Mouse (Mus musculus): ENCODE results near the gene Ecm1. TPM values are rescaled to one million over a fixed set of nuclear protein-coding genes. Genes with fewer than 3 reads are reported as not detected.

Gene Ecm1
- polyA plus RNA-seq, 1 experiment from 2014 or later, result 23.8 TPM

GRCm38 (mm10) chr3:95709967-95710366 is 29.4 kb downstream of the Ecm1 start:
- Histone ChIP-seq H3K36me3 (ENCODE audit: control insufficient read depth, insufficient read depth, low read length) (no peaks in the 10 kb centered on the region), H3K4me2 (ENCODE audit: low read depth, low read length) (no peak overlapping the region), H3K4me3 (ENCODE audit: low read length) (no peak overlapping the region), H3K9ac (ENCODE audit: low read length) (no peak overlapping the region), H3K4me1 (replicated peaks; ENCODE audit: control insufficient read depth, insufficient read depth, low read length) (no peaks in the 10 kb centered on the region), H3K9me3 (ENCODE audit: control insufficient read depth, low read length) (peaks cover 3% of the 10 kb centered on the region; the same call in 1 of the 2 replicates), H3K27ac (ENCODE audit: low read length) (no peak overlapping the region), H3K27me3 (ENCODE audit: control insufficient read depth, insufficient read depth, low read depth, low read length) (no peaks in the 10 kb centered on the region)
- no peak for ATAC-seq (ENCODE audit: low read depth)

GRCm38 (mm10) chr3:95709044-95709443 is 30.3 kb downstream of the Ecm1 start:
- 94% methylated on average over 4 of the region's 4 CpGs for WGBS

GRCm38 (mm10) chr3:95707497-95707896 is 31.9 kb downstream of the Ecm1 start:
- Histone ChIP-seq H3K4me3 (ENCODE audit: low read length) (no peak overlapping the region), H3K4me2 (ENCODE audit: low read depth, low read length) (no peak overlapping the region), H3K27ac (ENCODE audit: low read length) (no peak overlapping the region), H3K36me3 (ENCODE audit: control insufficient read depth, insufficient read depth, low read length) (no peaks in the 10 kb centered on the region), H3K4me1 (replicated peaks; ENCODE audit: control insufficient read depth, insufficient read depth, low read length) (peaks cover under 1% of the 10 kb centered on the region; the same call in 1 of the 2 replicates), H3K9ac (ENCODE audit: low read length) (no peak overlapping the region), H3K27me3 (ENCODE audit: control insufficient read depth, insufficient read depth, low read depth, low read length) (no peaks in the 10 kb centered on the region), H3K9me3 (ENCODE audit: control insufficient read depth, low read length) (no peaks in the 10 kb centered on the region)
- WGBS, result 81% methylated on average over 7 of the region's 7 CpGs
- no peak for ATAC-seq (ENCODE audit: low read depth)

More at GRCm38 (mm10) chr3:95709044-95709443, 30.3 kb downstream of the Ecm1 start:
- no peaks in the 10 kb centered on the region for H3K4me1 ChIP-seq (replicated peaks; ENCODE audit: control insufficient read depth, insufficient read depth, low read length)
- H3K9me3 ChIP-seq (ENCODE audit: control insufficient read depth, low read length), result peaks cover 3% of the 10 kb centered on the region; the same call in 1 of the 2 replicates
- H3K9ac ChIP-seq (ENCODE audit: low read length), result no peak overlapping the region
- no peak overlapping the region for H3K27ac ChIP-seq (ENCODE audit: low read length)
- ATAC-seq (ENCODE audit: low read depth), result no peak
- no peak overlapping the region for H3K4me2 ChIP-seq (ENCODE audit: low read depth, low read length)
- H3K4me3 ChIP-seq (ENCODE audit: low read length), result no peak overlapping the region
- H3K27me3 ChIP-seq (ENCODE audit: control insufficient read depth, insufficient read depth, low read depth, low read length), result no peaks in the 10 kb centered on the region
- no peaks in the 10 kb centered on the region for H3K36me3 ChIP-seq (ENCODE audit: control insufficient read depth, insufficient read depth, low read length)

- no peaks in the 10 kb centered on the region for H3K27me3 ChIP-seq (ENCODE audit: control insufficient read depth, insufficient read depth, low read depth, low read length)
- H3K9me3 ChIP-seq (ENCODE audit: control insufficient read depth, low read length), result no peaks in the 10 kb centered on the region
- no peak overlapping the region for H3K27ac ChIP-seq (ENCODE audit: low read length)
- peaks cover 13% of the 10 kb centered on the region for H3K4me1 ChIP-seq (replicated peaks; ENCODE audit: control insufficient read depth, insufficient read depth, low read length)
- H3K36me3 ChIP-seq (ENCODE audit: control insufficient read depth, insufficient read depth, low read length), result no peaks in the 10 kb centered on the region
- no peak overlapping the region for H3K4me2 ChIP-seq (ENCODE audit: low read depth, low read length)
- no peak overlapping the region for H3K9ac ChIP-seq (ENCODE audit: low read length)
- no peak for ATAC-seq (ENCODE audit: low read depth)
- H3K4me3 ChIP-seq (ENCODE audit: low read length), result no peak overlapping the region
- 89% methylated on average over 4 of the region's 4 CpGs for WGBS
Measured at GRCm38 (mm10) chr3:95706273-95706672, 33.1 kb downstream of the Ecm1 start.

DNA sequence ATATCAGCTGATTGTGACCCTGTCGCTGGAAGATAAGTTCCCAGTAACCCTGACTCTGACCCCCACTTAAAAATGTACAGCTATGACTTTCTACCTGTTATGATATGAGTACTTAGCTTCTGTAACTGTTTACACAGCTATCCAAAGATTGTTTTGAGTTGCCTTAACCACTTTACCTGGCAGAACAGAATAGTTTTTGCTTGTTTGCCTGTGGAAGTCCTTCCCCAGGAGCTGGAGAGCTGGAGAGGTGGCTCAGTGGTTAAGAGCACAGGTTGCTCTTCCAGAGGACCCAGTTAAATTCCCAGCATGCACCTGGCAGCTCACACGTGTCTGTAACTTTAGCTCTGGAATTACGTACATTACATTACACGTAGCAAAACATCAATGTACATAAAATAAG is 34.8 kb downstream of the Ecm1 start:
- no peak overlapping the region for H3K4me2 ChIP-seq (ENCODE audit: low read depth, low read length)
- whole genome bisulfite sequencing, result 65% methylated on average over 4 of the region's 4 CpGs
- no peak overlapping the region for H3K4me3 ChIP-seq (ENCODE audit: low read length)
- H3K27ac ChIP-seq (ENCODE audit: low read length), result no peak overlapping the region
- no peaks in the 10 kb centered on the region for H3K9me3 ChIP-seq (ENCODE audit: control insufficient read depth, low read length)
- no peaks in the 10 kb centered on the region for H3K27me3 ChIP-seq (ENCODE audit: control insufficient read depth, insufficient read depth, low read depth, low read length)
- H3K36me3 ChIP-seq (ENCODE audit: control insufficient read depth, insufficient read depth, low read length), result no peaks in the 10 kb centered on the region
- no peak overlapping the region for H3K9ac ChIP-seq (ENCODE audit: low read length)
- peaks cover 13% of the 10 kb centered on the region for H3K4me1 ChIP-seq (replicated peaks; ENCODE audit: control insufficient read depth, insufficient read depth, low read length)
- no peak for ATAC-seq (ENCODE audit: low read depth)

DNA sequence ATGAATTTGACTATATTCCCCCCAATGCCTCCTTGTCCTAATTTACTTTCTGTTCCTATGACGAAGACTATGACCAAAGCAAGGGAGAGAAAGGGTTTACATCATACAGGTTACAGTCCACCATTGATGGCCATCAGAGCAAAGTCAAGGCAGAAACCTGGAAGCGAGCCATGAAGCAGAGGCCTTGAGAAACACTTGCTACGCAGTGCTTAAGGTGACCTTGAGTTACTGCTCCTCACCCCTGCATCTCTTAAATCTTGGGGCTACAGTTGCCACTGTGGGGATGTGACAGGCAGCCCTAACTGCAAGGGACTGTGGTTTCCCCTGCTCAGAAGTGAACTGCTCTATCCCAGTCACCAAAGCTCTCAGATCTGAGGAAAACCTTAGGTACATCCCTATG is 36.1 kb downstream of the Ecm1 start:
- Histone ChIP-seq H3K4me2 (ENCODE audit: low read depth, low read length) (no peak overlapping the region), H3K9me3 (ENCODE audit: control insufficient read depth, low read length) (no peaks in the 10 kb centered on the region), H3K27me3 (ENCODE audit: control insufficient read depth, insufficient read depth, low read depth, low read length) (no peaks in the 10 kb centered on the region), H3K4me3 (ENCODE audit: low read length) (no peak overlapping the region), H3K4me1 (replicated peaks; ENCODE audit: control insufficient read depth, insufficient read depth, low read length) (peaks cover 13% of the 10 kb centered on the region), H3K27ac (ENCODE audit: low read length) (no peak overlapping the region), H3K36me3 (ENCODE audit: control insufficient read depth, insufficient read depth, low read length) (no peaks in the 10 kb centered on the region), H3K9ac (ENCODE audit: low read length) (no peak overlapping the region)
- ATAC-seq (ENCODE audit: low read depth), result no peak
- WGBS, result 87% methylated on average over 3 of the region's 3 CpGs

- 8% methylated on average over 24 of the region's 24 CpGs for WGBS
Measured at GRCm38 (mm10) chr3:95701877-95702540, 37.4 kb downstream of the Ecm1 start.

GRCm38 (mm10) chr3:95701085-95701484 is 38.3 kb downstream of the Ecm1 start:
- Histone ChIP-seq H3K4me3 (ENCODE audit: low read length) (no peak overlapping the region), H3K27me3 (ENCODE audit: control insufficient read depth, insufficient read depth, low read depth, low read length) (no peaks in the 10 kb centered on the region), H3K9ac (ENCODE audit: low read length) (no peak overlapping the region), H3K36me3 (ENCODE audit: control insufficient read depth, insufficient read depth, low read length) (no peaks in the 10 kb centered on the region), H3K9me3 (ENCODE audit: control insufficient read depth, low read length) (no peaks in the 10 kb centered on the region), H3K27ac (ENCODE audit: low read length) (no peak overlapping the region), H3K4me2 (ENCODE audit: low read depth, low read length) (no peak overlapping the region), H3K4me1 (replicated peaks; ENCODE audit: control insufficient read depth, insufficient read depth, low read length) (peaks cover 19% of the 10 kb centered on the region)
- WGBS, result 75% methylated on average over 2 of the region's 2 CpGs
- no peak for ATAC-seq (ENCODE audit: low read depth)

More at GRCm38 (mm10) chr3:95701877-95702540, 37.4 kb downstream of the Ecm1 start:
- H3K27ac ChIP-seq (ENCODE audit: low read length), result peak overlapping the region; percentile 56
- ATAC-seq (ENCODE audit: low read depth), result peak; percentile 94
- no peaks in the 10 kb centered on the region for H3K9me3 ChIP-seq (ENCODE audit: control insufficient read depth, low read length)
- no peaks in the 10 kb centered on the region for H3K36me3 ChIP-seq (ENCODE audit: control insufficient read depth, insufficient read depth, low read length)
- H3K4me1 ChIP-seq (replicated peaks; ENCODE audit: control insufficient read depth, insufficient read depth, low read length), result peaks cover 13% of the 10 kb centered on the region
- peak overlapping the region; percentile 43 for H3K4me3 ChIP-seq (ENCODE audit: low read length)
- peak overlapping the region; percentile 74 for H3K9ac ChIP-seq (ENCODE audit: low read length)
- H3K4me2 ChIP-seq (ENCODE audit: low read depth, low read length), result peak overlapping the region; percentile 78
- H3K27me3 ChIP-seq (ENCODE audit: control insufficient read depth, insufficient read depth, low read depth, low read length), result no peaks in the 10 kb centered on the region

DNA sequence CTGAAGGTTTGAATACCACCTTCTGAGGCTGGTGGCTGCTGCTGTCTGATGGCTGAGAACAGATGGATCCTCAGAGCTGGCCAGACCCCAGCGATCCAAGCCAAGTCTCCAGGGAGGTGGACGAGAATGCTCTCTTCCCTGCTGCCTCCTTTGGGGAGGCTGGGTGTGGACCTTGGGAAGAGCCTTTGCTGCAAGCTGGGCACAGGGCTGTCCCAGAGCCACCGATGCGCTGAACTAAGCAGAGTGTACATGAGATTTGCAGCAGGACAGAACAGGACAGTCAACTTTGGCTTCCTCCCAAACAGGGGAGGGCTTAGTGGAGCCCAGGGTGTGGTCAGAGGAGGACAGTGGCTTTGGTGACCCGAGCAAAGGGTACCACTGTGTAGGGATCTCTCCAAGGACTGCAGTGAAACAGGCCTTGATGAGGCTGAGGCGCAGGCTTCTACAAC is 39.1 kb downstream of the Ecm1 start:
- Histone ChIP-seq H3K4me2 (ENCODE audit: low read depth, low read length) (no peak overlapping the region), H3K27me3 (ENCODE audit: control insufficient read depth, insufficient read depth, low read depth, low read length) (no peaks in the 10 kb centered on the region), H3K9ac (ENCODE audit: low read length) (no peak overlapping the region), H3K27ac (ENCODE audit: low read length) (no peak overlapping the region), H3K36me3 (ENCODE audit: control insufficient read depth, insufficient read depth, low read length) (no peaks in the 10 kb centered on the region), H3K9me3 (ENCODE audit: control insufficient read depth, low read length) (no peaks in the 10 kb centered on the region), H3K4me1 (replicated peaks; ENCODE audit: control insufficient read depth, insufficient read depth, low read length) (peaks cover 22% of the 10 kb centered on the region), H3K4me3 (ENCODE audit: low read length) (no peak overlapping the region)
- WGBS, result 54% methylated on average over 6 of the region's 6 CpGs
- no peak for ATAC-seq (ENCODE audit: low read depth)
